Mouse (Mus musculus) brain, embryonic 18.5 days (tissue): ENCODE measurements around the gene Mtfmt.

ENCODE experiments used
- DNase-seq: peaks from one replicate; pipeline ENCODE4 v3.0.0-alpha.2; 2012; ENCODE audit warnings: low read depth, low spot score

Gene Mtfmt

DNA sequence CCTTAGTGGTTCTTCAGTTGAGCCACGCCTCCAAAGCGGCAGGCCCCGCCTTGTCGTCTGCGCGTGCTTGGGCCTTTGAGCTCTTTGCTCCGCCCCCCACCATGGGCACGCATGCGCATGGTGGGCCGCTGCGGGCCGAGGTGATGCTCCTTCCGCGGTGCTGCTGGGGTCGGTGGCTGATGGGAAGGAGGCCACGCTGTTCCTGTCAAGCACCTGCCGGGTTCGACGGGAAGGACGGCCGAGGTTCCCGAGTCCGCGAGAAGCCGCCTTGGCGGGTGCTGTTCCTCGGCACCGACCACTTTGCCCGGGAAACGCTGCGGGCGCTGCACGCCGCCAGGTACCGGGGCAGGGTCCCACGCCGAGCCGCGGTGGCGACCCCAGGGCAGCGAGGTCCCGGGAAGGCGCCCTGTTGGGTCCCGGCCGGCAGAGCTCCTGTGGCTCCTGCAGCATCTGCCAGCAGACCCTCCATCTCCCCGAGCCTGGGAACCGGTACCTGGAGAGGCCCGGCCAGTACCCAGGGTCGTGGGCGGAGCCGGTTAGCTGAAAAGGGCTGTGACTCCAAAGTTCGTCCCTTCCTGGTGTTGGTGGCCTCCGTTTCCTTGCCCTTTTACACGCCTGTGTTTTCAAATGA, at the start of gene Mtfmt:
TSS of gene Mtfmt (plus strand) at position 112 of the 631 bp plus-strand sequence.
- peak; percentile 81 for DNase-seq

DNA sequence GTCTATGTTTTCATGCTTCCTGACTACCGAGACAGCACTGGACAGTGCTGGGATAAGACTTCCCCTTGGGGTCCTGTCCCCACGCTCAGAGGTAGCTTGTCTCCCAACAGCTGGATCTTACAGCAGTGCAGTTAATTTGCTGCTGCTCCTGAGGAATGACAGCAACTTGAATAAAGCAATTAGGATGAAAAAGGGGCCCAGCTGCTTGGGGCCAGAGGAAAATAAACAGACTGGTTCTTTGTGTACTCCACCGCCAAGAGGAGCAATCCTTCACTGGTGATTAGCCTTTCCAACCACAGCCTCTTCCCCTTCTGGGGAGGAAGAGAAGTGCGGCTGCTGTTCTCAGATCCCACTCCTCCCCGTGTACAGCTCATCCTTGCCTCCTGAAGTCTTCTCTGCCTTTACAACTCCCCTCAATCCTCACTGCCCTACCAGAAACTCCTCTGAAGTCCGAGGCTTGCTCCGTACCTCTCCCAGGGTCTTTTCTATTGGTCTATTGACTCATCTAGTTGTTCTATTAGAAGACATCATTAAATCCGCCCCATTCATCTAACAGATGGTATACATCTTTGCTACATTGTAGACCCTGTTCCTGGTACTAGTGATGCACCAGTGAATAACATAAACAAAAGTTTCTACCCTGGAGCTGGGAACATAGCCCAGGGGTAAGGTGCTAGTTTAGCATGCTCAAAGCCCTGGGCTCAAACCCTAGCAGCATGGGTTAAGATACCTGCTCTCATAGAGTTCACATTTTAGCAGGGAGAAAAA, 49.0 kb upstream of the Mtfmt start:
- DNase-seq: no peak

DNA sequence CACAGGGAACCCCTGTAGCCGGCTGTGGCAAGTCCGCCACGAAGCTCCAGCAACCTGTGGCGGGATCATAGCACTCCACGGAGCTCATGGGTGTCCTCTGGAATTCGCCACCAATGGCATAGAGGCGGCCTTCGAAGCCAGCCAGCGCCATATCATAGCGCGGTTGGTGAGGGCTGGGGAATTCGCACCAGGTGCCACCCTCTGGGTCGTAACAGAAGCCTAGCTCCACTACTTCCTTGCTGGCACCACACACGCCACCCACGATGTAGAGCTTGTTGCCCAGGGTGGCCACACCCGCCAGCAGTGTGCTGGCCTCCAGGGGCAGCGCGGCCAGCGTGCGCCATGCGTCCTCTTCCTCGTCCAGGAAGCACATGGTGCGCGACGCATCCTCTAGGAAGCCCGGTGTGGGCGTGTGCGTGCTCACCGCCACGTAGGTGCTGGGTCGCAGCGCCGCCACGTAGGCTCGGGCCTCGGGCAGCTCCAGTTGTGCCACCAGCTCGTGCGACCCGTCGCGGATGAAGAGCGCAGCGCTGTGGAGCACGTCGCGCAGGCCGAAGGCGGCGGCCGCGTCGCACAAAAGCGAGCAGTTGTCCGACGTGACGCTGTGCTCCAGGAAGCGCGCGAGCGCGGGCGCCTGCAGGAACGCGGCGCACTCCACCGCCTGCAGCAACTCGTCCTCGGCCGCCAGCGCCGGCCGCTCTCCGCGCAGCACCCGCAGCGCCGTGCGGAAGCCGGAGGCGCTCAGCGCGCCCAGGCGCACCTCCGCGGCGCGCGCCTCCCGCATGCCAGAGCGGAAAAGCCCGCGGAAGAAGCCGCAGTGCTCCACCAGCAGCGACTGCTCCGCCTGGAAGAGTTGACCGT, 44.6 kb upstream of the Mtfmt start:
- DNase-seq: no peak

DNA sequence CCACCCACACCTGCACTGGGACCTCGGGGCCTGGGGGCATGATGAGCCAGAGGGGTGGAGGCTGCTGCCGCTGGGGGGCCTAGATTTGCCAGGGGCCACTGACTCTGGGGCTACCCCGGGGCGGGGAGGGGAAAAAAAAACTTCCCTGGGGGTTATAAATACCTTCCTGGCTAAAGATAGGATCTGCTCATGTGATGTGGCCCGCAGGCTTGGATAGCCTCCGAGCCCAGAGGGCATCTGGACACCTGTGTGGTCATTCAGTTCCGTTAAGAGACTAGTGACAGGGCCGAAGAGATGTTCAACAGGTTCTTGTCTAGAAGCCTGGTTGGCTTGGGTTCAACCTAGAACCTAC, 44.0 kb upstream of the Mtfmt start, which contains the start of gene Kbtbd13:
TSS of gene Kbtbd13 (minus strand) at position 40 of the 352 bp plus-strand sequence.
- DNase-seq: no peak

DNA sequence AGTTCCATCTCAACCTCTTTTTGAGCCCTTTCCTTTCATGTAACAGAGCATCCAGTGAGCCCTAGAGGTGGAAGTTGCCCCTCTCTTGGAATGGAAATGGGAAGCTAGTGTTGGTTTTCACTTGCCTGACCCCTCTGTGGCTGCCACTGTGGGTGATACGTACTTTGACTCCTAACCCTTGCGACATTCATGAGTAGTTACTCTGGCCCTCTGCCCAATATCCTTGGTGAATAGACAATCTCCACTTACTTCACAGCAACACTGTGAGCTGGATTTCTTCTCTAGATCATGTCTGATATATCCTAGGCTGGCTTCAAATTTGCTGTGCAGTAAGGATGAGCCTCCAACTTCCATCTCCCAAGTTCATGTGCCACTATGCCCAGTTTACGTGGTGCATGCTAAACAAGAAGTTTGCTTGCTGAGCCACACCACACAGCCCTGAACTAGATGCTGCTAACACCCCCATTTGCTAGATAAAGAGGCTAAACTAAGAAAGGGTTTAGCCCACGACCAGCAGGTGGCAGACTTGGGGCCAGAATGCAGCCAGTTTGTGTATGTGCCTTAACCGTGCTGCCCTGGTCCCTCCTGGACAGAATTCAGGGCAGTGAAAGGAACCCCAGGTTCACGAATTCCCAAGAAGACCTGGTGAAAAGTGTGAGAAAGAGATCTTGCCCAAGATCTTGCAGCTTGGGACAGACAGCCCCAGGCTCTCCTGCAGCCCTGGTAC, 42.8 kb upstream of the Mtfmt start:
- DNase-seq: no peak

DNA sequence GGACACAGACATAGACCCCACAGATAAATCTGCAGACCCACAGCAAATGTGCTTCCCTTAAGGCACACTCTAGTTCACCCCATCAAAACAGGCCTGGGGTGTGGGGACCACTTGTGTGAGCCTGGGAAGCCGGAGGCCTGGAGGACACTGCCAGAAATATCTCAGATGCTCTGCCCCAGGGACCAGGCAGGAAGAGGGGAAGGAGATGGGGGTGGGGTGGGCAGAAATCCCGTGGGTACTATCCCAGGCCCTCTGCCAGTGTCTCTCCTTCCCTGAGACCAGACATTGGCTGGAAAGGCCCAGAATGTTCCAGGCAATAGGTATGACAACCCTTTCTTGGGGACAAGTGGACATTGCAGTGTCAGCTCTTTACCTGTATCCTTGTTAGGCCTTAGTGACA, 42.0 kb upstream of the Mtfmt start:
- no peak for DNase-seq

DNA sequence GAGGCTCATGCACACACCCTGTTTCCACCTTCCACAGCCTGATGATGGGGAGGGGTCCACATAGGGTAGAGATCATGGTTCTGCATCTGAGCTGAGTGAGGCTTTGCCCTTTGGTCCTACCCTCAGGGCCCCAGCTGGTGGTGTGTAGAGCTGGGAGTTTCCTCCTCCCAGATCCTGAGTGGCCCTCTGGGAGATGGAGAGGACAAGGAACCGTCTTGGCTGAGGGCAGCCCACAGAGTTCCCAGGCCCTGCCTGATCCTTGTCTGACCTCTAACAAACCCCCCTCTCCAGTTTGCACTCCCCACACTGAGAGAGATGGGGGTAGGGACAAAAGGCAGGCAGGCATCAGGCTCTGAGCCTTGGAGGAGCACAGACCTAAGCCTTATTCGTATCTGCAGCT, 41.2 kb upstream of the Mtfmt start:
- DNase-seq: no peak

DNA sequence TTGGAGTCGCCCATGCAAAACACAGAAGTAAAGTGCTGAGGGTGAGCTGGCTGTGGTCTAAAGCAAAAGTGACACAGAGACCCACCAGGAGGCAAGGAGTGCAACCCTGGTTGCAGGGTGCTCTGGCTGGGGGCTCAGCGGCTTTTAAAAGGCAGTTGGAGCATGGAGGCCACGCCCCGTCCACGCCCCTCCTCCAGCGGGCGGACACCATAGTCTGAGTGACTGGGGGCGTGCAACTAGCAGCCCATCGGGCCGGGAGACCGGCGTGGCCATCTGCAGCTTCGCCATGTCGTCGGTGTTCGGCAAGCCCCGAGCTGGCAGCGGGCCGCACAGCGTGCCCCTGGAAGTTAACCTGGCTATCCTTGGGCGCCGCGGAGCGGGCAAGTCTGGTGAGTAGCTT, 37.3 kb upstream of the Mtfmt start, which contains the start of gene Rasl12:
TSS of gene Rasl12 (plus strand) at position 228 of the 400 bp plus-strand sequence.
- no peak for DNase-seq

DNA sequence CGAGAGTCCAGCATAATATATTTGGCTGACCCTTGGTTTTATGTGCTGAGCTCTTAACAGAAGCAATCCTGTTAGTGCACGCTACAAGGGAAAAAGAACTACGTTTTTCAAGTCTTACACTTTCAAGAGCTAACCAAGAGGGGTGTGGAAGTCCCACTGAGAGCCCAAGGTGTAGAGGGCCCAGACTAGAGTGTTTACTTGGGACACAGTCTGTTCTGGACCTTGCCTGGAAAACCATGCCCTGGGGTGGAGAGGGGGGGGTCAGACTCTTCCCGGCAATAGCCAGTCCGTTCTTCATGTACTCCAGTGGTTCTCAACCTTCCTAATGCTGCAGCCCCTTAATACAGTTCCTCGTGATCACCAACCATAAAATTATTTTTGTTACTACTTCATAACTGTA, 35.6 kb upstream of the Mtfmt start:
- no peak for DNase-seq

DNA sequence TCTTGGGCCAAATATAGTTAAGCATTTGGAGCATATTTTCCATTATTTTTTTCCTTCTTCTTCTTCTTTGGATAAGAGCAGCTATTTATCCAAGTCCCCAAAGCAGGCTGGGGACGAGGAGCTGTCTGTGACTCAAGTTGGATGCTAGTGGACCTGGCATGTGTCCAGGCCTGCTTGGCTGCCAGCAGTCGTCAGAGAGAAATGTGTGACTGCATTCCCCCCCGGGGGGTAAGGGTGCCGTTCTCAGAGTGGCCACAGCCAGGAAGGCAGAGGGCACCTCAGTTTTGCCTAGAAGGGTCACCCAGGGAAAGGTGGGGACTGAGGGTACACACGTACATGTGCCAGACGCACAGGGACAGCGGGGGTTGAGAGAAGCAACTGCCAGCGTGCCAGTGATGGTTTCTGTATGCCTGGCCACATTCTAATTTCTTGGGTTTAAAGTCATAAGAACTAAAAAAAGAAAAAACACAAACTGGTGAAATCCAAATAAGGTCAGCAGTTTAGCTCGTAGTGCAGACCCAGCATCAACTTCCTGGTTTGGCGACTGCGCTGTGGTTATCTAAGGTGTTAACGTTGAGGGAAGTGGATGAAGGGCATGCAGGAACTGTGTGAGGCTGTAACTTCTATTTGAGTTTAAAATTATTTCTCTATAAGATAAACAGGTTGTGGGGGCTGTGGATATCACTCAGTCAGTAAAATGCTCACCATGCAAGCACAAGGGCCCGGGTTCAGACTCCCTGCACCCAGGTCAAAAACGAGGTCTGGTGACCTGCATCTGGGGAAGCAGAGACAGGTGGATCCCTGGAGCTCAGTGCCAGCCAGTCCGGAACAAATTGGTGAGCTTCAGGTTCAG, 31.0 kb upstream of the Mtfmt start:
- DNase-seq: peak; percentile 40

DNA sequence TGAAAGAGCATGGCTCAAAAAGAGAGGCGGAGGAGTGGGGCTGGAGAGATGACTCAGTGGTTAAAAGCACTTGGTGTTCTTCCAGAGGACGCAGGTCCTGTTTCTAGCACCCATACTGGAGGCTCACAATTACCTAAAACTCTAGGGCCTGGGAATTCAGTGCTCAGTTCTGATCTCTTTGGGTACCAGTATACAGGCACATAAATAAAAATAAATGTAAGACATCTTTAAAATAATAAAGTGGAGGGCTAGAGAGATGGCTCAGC, 30.5 kb upstream of the Mtfmt start:
- no peak for DNase-seq

DNA sequence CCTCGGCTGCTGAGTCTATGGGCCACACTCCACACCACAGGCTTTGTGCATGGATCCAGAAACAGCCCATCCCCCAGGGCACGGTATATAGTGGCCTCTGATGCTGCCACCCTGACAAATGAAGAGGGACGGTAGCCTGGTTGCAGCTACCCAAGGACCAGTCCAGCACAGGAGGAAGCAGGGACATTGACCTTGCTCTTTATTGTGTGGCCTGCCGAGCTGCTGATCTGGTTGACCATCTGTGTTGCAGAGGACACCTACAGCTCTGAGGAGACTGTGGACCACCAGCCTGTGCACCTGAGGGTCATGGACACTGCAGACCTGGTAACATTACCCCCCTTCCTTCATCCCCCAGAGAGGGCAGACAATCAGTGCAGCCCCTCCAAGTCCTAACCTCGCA, 28.3 kb upstream of the Mtfmt start:
- no peak for DNase-seq

DNA sequence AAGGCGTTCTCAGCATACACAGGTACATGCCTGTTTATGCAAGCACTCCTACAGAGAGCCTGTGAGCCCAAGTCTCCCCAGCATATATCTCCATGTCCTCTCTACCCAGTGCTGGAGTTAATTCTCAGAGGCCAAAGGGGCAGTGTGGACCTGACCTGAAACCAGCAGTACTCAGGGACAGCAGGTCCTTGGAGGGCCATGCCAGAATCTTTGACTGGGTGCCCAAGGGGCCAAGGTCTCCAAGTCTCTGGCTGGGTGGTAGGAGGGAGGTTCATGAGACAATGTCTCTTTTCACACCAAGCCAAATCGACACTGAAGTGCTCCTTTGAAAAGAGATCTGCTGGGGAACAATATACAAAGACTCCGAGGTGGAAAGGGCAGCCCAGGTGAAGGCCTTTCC, 27.7 kb upstream of the Mtfmt start:
- DNase-seq: no peak

DNA sequence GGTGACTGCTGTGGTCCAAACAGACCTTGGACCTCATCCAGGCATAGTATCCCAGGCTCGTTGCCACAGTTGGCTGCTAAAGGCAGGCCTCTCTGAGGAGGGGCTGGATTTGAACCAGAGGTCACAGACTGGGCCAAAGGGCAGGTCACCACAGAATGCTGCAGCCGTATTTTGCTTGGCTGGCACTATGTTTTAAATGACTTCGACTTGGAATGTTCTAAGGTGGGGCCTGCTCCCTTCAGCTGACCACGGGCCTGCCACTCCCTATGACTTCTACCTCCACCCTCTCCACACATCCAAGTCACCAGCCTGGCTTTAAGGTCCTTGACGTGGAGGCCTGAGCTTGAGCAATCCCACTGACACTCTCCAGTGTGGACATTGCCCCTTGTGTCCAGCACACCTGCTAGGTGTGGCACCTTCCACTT, 26.7 kb upstream of the Mtfmt start:
- no peak for DNase-seq

DNA sequence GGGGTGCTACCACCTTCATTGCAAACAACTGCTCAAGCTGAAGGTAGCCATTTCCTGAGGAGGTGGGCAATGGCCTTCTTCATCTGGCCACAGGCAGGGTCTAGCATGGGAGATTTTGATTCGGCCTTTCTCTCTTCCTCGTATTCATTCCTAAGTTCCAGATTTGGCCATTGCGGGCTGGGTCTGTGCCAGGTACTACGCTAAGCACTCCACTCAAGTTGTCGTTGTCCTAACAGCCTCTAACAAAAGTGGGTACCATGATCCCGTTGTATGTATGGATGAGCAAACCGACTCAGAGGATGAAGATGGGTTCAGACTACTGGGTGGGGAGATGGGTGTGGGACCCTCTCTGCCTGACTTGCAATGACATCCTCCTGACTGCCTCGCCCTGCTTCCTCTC, 25.2 kb upstream of the Mtfmt start:
- no peak for DNase-seq

DNA sequence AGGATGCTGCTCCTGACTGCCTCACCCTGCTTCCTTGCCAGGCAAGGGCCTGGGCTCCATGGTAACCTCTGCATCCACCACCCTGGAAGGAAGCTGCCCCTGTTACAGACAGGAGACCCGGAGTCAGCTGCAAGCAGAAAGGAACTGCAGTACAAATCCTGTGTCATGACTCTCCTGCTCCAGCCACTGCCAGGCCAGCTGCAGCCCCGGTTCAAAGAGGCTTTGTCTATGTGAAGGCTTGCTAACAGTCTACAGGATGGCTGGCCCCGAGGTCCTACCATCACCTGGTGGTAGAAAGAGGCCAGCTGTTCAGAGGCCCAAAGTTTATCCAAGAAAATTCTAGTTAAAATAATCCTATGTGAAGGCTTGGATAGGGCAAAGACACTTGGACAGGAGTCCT, 24.3 kb upstream of the Mtfmt start:
- no peak for DNase-seq

DNA sequence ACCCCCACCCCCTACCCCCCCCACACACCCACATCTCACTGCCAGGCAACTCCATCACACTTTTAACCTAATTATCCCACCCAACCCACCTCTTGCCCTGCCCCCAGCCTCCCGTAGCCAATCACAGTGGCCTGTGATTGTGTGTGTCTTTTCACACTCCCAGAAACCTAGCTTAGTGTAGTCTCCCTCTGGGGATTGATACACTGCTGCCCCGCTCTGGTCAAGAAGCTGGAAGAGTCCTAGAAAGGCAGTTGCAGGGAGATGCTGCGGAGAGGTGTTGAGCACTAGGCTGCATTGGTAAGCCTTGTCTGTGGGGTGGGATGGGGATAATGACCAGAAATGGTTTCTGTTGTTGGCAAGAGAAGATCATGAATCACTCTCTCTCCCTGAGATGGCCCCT, 17.8 kb upstream of the Mtfmt start:
- no peak for DNase-seq

DNA sequence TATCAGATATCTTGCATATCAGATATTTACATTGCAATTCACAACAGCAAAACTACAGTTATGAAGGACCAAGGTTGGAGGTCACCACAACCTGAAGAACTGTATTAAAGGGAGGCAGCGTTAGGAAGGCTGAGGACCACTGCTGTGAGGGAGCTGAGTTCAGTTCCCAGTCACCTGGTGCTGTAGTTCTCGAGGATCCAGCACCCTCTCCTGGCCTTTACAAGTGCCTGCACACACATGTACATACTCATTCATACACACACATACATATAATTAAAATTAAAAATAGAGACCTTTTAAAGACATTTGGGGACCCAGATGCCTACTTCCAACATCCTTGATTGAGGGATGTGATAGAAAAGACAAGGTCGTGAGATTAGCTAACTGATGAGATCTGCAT, 15.9 kb upstream of the Mtfmt start:
- no peak for DNase-seq

DNA sequence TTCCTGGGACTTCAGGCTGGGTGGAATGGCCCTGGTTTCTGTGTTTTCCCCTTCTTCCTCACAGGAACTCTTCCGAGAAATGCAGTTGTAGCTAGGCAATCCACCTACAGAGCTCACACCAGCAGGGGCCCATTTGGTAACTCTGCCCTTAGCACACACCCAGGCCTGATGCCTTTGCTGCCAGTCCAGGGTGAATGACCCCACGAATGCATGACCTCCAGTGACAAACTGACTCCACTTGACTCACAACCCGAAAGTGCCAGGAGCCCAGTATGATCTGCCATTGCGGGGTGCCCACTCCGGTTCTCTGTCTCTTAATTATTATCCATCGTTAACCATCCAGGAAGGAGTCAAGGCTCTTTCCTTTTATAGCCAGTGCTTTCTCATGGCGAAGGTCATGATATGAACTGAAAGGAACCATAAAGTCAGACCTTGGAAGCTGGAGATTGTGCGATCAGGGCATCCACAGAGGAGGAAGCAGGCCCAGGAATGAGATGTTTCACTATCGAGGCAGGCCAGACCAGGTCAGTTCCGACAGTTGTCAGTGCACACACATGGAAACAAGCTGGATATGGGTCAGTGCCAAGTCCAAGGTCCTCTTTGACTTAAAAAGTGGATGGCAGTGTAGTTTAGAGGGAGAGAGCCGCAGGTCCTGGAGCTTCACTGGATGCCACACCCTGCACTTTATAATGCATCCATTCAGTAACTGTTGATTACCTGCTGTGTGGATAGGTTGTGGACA, 12.7 kb upstream of the Mtfmt start, which contains the start of gene Slc51b:
TSS of gene Slc51b (minus strand) at position 196 of the 742 bp plus-strand sequence.
- DNase-seq: no peak

DNA sequence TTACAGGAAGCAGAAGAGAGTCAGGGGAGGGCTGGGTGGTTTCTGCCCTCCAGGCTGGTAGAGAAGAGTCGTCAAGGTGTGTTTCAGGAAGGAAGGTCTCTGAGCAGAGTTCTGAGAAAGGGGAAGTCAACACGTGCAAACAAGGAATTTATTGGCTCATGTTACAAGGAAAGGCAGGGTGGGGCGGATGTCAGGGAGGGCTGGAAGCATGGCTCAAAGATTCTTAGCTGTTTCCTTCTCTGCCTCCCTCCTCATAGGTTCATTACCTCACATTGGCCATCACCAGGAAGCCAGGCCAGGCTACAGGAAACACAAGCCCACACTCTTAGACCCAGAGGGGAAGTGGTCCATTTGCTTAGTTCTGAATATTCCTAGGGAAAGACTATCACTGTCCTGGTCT, 11.2 kb upstream of the Mtfmt start:
- no peak for DNase-seq
